Mouse (Mus musculus) embryonic stem cell, embryonic (primary cell): Measurements from ENCODE around the gene Gng10.

Experiments
- CTCF ChIA-PET, 4 experiments: fragments of 300-600 bp in 2 of 4; fragments of 350-600 bp in 2 of 4; sonication (Branson Sonifier 250); formaldehyde crosslinking; loops; one replicate each; lab custom pipeline; 2022; ENCODE audit warnings: inconsistent platforms in 2 of 4; lab: Charles Lee
- POLR2A ChIA-PET, 4 experiments: fragments of 300-600 bp in 2 of 4; fragments of 350-600 bp in 2 of 4; sonication (Branson Sonifier 250); formaldehyde crosslinking; loops; one replicate each; lab custom pipeline; 2022; ENCODE audit warnings: antibody characterized with exemption in 4 of 4, inconsistent platforms in 1 of 4; lab: Charles Lee

Gene Gng10

GRCm38 (mm10) chr4:59034918-59035785 lies at the start of gene Gng10:
Gng10 (plus strand) TSS chr4:59035088.
- ChIA-PET POLR2A (interaction anchor here in 3 of 4 experiments (0.7 to 3.5 kb wide), 17 partner anchors 8 to 593 kb away, joined by 3 to 15 read pairs (median 4); partner anchors contain the start of genes Ptgr1 (in 2 of the 3) and Ecpas (in 1 of the 3)), CTCF (interaction anchor here (0.5 to 2.4 kb wide), 9 partner anchors 12 to 227 kb away, joined by 3 to 17 read pairs (median 4); no protein-coding TSS in a partner anchor)

- CTCF ChIA-PET = interaction anchor here (0.5 to 3.8 kb wide), 22 partner anchors 10 to 850 kb away, joined by 3 to 45 read pairs (median 4); partner anchors contain the start of genes Dnajc25 (in 1 of the 4), Gm20503 (in 1 of the 4) and Zkscan16 (in 1 of the 4)
- POLR2A ChIA-PET = interaction anchor here in 3 of 4 experiments (0.6 to 6.2 kb wide), 18 partner anchors 9 to 140 kb away, joined by 3 to 77 read pairs (median 4); partner anchors contain the start of genes Dnajc25 (in 1 of the 3), Ecpas (in 1 of the 3) and Zkscan16 (in 1 of the 3)
Observed at GRCm38 (mm10) chr4:58985157-58985648, 49.7 kb upstream of the Gng10 start.

- CTCF ChIA-PET = interaction anchor here (0.5 to 3.8 kb wide), 12 partner anchors 8 to 604 kb away, joined by 3 to 45 read pairs (median 6); partner anchors contain the start of gene Dnajc25 (in 1 of the 4)
- POLR2A ChIA-PET = interaction anchor here in 3 of 4 experiments (0.6 to 6.2 kb wide), 32 partner anchors 9 to 559 kb away, joined by 3 to 77 read pairs (median 5); partner anchors contain the start of genes Dnajc25 (in 2 of the 3), Gm20503 (in 2 of the 3), Gng10 (in 2 of the 3) and Ecpas (in 1 of the 3)
Observed at GRCm38 (mm10) chr4:58986540-58987190, 48.2 kb upstream of the Gng10 start, which contains the start of gene Ptgr1. Ptgr1 (minus strand) TSS chr4:58987119.

GRCm38 (mm10) chr4:58989303-58989898 lies 45.5 kb upstream of the Gng10 start:
- POLR2A ChIA-PET = interaction anchor here in 2 of 4 experiments (0.6 to 2.4 kb wide), 4 partner anchors 10 to 554 kb away, joined by 3 to 16 read pairs (median 4); partner anchors contain the start of gene Gm20503 (in 1 of the 2)

GRCm38 (mm10) chr4:58990609-58991434 lies 44.1 kb upstream of the Gng10 start:
- POLR2A ChIA-PET = interaction anchor here in 2 of 4 experiments (0.8 to 2.4 kb wide), 6 partner anchors 9 to 82 kb away, joined by 3 to 16 read pairs (median 4); partner anchors contain the start of gene Gm20503 (in 2 of the 2)

More at GRCm38 (mm10) chr4:58989303-58989898, 45.5 kb upstream of the Gng10 start:
- CTCF ChIA-PET = interaction anchor here in 2 of 4 experiments (2.1 to 2.4 kb wide), 2 partner anchors 11 kb away, joined by 15 to 16 read pairs; no protein-coding TSS in a partner anchor

GRCm38 (mm10) chr4:58992195-58992594 lies 42.7 kb upstream of the Gng10 start:
- CTCF ChIA-PET = interaction anchor here in 1 of 4 experiments (2.4 kb wide), 1 partner anchor 8 kb away, joined by 15 read pairs; no protein-coding TSS in a partner anchor

More at GRCm38 (mm10) chr4:58990609-58991434, 44.1 kb upstream of the Gng10 start:
- CTCF ChIA-PET = interaction anchor here in 3 of 4 experiments (1.7 to 2.4 kb wide), 3 partner anchors 9 kb away, joined by 8 to 16 read pairs (median 15); no protein-coding TSS in a partner anchor

GRCm38 (mm10) chr4:58994762-58995161 lies 40.1 kb upstream of the Gng10 start, which contains the start of gene Dnajc25:
Dnajc25 (plus strand) TSS chr4:58995062.
- ChIA-PET POLR2A (interaction anchor here in 3 of 4 experiments (0.6 to 5.0 kb wide), 7 partner anchors 8 to 83 kb away, joined by 3 to 61 read pairs (median 5); partner anchors contain the start of genes Ptgr1 (in 2 of the 3) and Zkscan16 (in 1 of the 3)), CTCF (interaction anchor here in 2 of 4 experiments (1.2 to 1.9 kb wide), 2 partner anchors 9 kb away, joined by 4 to 8 read pairs; partner anchors contain the start of gene Ptgr1 (in 1 of the 2))

More at GRCm38 (mm10) chr4:58992195-58992594, 42.7 kb upstream of the Gng10 start:
- POLR2A ChIA-PET = interaction anchor here in 1 of 4 experiments (1.2 kb wide), 1 partner anchor 13 kb away, joined by 3 read pairs; no protein-coding TSS in a partner anchor

GRCm38 (mm10) chr4:58995251-58995693 lies 39.6 kb upstream of the Gng10 start:
- ChIA-PET CTCF (interaction anchor here in 2 of 4 experiments (1.2 to 1.9 kb wide), 2 partner anchors 9 to 10 kb away, joined by 4 to 8 read pairs; partner anchors contain the start of gene Ptgr1 (in 1 of the 2)), POLR2A (interaction anchor here in 3 of 4 experiments (0.6 to 5.0 kb wide), 8 partner anchors 8 to 177 kb away, joined by 3 to 61 read pairs (median 4); partner anchors contain the start of genes Ptgr1 (in 2 of the 3) and Zkscan16 (in 1 of the 3))

GRCm38 (mm10) chr4:58997081-58997480 lies 37.8 kb upstream of the Gng10 start:
- POLR2A ChIA-PET = interaction anchor here in 2 of 4 experiments (0.9 to 5.0 kb wide), 3 partner anchors 10 to 85 kb away, joined by 3 to 61 read pairs (median 10); partner anchors contain the start of gene Ptgr1 (in 2 of the 2)
- CTCF ChIA-PET = interaction anchor here in 2 of 4 experiments (0.5 to 1.4 kb wide), 4 partner anchors 10 to 480 kb away, joined by 3 to 9 read pairs (median 4); partner anchors contain the start of gene Ptgr1 (in 1 of the 2)

GRCm38 (mm10) chr4:58998688-58999087 lies 36.2 kb upstream of the Gng10 start:
- ChIA-PET POLR2A (interaction anchor here in 2 of 4 experiments (1.3 to 3.6 kb wide), 4 partner anchors 8 to 63 kb away, joined by 3 to 77 read pairs (median 23); partner anchors contain the start of gene Ptgr1 (in 2 of the 2)), CTCF (interaction anchor here in 3 of 4 experiments (1.4 to 3.7 kb wide), 6 partner anchors 12 to 86 kb away, joined by 5 to 45 read pairs (median 28); partner anchors contain the start of genes Ptgr1 (in 2 of the 3), Ecpas (in 1 of the 3) and Gng10 (in 1 of the 3))

GRCm38 (mm10) chr4:58999686-59000085 lies 35.2 kb upstream of the Gng10 start:
- CTCF ChIA-PET = interaction anchor here (0.5 to 3.7 kb wide), 47 partner anchors 9 to 1613 kb away, joined by 3 to 45 read pairs (median 4); partner anchors contain the start of genes Ptgr1 (in 4 of the 4), Gng10 (in 2 of the 4), Zkscan16 (in 2 of the 4) and Ecpas (in 1 of the 4)
- POLR2A ChIA-PET = interaction anchor here in 3 of 4 experiments (0.6 to 3.6 kb wide), 14 partner anchors 9 to 807 kb away, joined by 3 to 77 read pairs (median 4); partner anchors contain the start of genes Gng10 (in 2 of the 3), Ptgr1 (in 2 of the 3) and Ecpas (in 1 of the 3)

GRCm38 (mm10) chr4:59000614-59001013 lies 34.3 kb upstream of the Gng10 start:
- POLR2A ChIA-PET = interaction anchor here in 3 of 4 experiments (0.6 to 3.6 kb wide), 16 partner anchors 9 to 573 kb away, joined by 3 to 77 read pairs (median 5); partner anchors contain the start of genes Ptgr1 (in 3 of the 3), Ecpas (in 1 of the 3) and Gng10 (in 1 of the 3)
- CTCF ChIA-PET = interaction anchor here (0.6 to 3.7 kb wide), 34 partner anchors 10 to 1301 kb away, joined by 3 to 45 read pairs (median 4); partner anchors contain the start of genes Ptgr1 (in 3 of the 4) and Gng10 (in 1 of the 4)

GRCm38 (mm10) chr4:59002948-59003805 lies 31.7 kb upstream of the Gng10 start, which contains the start of gene Gm20503:
Gm20503 (plus strand) TSS chr4:59003210.
- ChIA-PET POLR2A (interaction anchor here in 3 of 4 experiments (0.6 to 2.2 kb wide), 7 partner anchors 11 to 92 kb away, joined by 3 to 14 read pairs (median 4); partner anchors contain the start of gene Ptgr1 (in 2 of the 3)), CTCF (interaction anchor here in 3 of 4 experiments (0.5 to 1.3 kb wide), 7 partner anchors 18 to 924 kb away, joined by 3 to 9 read pairs (median 3); no protein-coding TSS in a partner anchor)
